Mouse (Mus musculus): ENCODE data around the gene Btaf1. TPM values are rescaled to one million over a fixed set of nuclear protein-coding genes. Genes with fewer than 3 reads are reported as not detected.
A peak's percentile ranks its signal among the peaks of the same experiment; 100 is the strongest.

Gene Btaf1
- polyA plus RNA-seq, 1 experiment from 2014 or later = 11.6 TPM

DNA sequence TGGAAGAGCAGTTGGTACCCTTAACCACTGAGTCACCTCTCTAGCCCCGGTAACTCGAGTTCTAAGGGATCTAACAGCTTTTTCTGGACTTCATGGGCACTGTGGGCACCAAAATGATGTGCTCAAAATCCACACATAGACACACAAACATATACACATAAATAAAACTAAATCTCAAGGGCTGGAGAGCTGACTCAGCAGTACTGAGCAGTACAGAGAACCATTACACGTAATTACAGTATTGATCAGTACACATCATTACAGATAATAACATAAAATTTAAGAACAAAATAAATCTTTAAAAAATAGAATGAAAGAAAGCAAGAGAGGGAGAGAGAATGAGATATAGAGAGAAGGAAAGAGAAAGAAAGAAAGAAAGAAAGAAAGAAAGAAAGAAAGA is 16.7 kb upstream of the Btaf1 start:
- Histone ChIP-seq H3K27ac (no peak overlapping the region), H3K9ac (no peak overlapping the region), H3K9me3 (no peaks in the 10 kb centered on the region), H3K4me1 (no peaks in the 10 kb centered on the region), H3K4me2 (replicated peaks) (no peak overlapping the region), H3K36me3 (no peaks in the 10 kb centered on the region), H3K27me3 (no peaks in the 10 kb centered on the region), H3K4me3 (no peak overlapping the region)
- 85% methylated on average over 3 of the region's 3 CpGs for WGBS
- ATAC-seq (ENCODE audit: low FRiP score, low read depth) = no peak

DNA sequence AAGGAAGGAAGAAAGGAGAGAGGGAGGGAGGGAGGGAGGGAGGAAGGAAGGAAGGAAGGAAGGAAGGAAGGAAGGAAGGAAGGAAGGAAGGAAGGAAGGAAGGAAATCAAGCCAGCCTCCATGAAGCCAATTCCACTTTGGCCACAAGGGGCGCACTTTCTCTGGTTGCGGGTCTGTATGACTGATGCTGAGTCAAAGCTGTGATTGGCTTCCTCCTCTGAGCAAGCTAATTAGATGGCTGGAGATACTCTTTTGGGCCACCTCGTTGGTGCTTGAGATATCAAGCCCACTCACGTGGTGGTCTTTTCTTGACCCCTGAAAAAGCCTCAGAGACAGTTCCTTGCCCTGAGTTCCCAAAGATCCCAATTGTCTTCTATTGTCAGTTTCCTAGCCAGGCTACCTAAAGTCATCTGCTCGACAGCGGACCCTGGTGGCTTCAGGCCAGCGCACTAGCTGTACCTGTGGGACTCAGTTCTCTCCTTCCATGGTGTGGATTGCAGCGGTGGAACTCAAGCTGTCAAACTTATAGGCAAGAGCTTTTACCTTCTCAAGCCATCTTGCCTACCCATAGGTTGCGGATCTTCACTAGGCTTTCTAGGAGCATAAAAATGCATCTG is 16.1 kb upstream of the Btaf1 start:
- no peaks in the 10 kb centered on the region for H3K9me3 ChIP-seq
- no peak overlapping the region for H3K4me3 ChIP-seq
- no peak overlapping the region for H3K4me2 ChIP-seq (replicated peaks)
- H3K27ac ChIP-seq = no peak overlapping the region
- 32% methylated on average over 9 of the region's 9 CpGs for WGBS
- no peaks in the 10 kb centered on the region for H3K36me3 ChIP-seq
- H3K9ac ChIP-seq = no peak overlapping the region
- ATAC-seq (ENCODE audit: low FRiP score, low read depth) = no peak
- no peaks in the 10 kb centered on the region for H3K4me1 ChIP-seq
- H3K27me3 ChIP-seq = no peaks in the 10 kb centered on the region

DNA sequence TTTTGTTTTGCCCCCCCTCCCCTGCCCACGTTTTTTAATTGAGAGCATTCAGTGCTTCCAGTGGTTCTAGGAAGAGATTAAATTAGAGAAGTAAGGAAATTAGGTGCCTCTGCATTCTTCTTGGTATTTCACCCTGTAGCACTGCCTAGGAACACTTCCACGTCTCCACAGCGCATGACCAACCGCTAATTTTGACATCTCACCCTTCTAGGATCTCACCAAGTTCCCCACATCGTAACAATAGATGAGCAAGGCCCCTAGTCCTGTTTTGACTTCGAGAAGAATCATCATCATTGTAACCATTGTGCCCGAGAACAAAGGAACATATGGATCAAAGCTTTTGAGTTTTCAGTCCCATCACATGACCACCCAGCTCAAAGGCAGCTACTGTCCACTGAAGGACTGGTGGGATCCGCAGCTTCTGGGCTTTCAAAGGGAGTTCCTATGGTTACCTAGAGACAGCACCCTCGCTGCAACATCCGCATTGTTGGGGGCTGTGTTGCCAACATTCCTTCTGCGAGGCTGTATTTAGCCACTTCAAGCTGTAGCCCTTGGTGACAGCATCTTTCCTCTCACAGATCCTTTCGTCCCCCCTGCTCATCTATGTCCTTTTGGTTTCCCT is 15.3 kb upstream of the Btaf1 start:
- ATAC-seq (ENCODE audit: low FRiP score, low read depth) = no peak
- WGBS = 57% methylated on average over 12 of the region's 12 CpGs
- no peak overlapping the region for H3K27ac ChIP-seq

DNA sequence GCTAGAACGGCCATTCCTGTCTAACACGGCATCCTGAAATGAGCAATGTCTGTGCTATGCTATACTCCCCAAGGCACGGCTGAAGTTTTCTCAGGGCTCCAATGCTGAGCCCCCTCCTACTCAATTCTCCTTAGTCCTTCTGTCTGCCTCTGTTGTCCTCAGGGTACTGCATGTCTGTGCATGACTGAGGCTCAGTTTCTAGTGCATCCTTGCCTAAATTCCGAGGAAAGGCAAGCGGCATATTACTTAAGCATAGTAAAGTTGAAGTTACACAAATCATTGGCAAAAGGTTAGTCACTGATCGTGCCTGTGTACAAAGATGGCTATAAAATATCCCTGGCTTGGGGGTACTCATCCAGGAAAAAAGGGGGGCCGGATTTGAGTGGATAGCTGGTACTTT is 12.8 kb upstream of the Btaf1 start:
- Histone ChIP-seq H3K9ac (0 out of 2 replicates have a peak overlapping the region, but pooled peaks have one; percentile 13), H3K36me3 (no peaks in the 10 kb centered on the region), H3K4me3 (no peak overlapping the region), H3K4me2 (replicated peaks) (no peak overlapping the region), H3K9me3 (no peaks in the 10 kb centered on the region), H3K27ac (no peak overlapping the region), H3K27me3 (no peaks in the 10 kb centered on the region), H3K4me1 (no peaks in the 10 kb centered on the region)
- ATAC-seq (ENCODE audit: low FRiP score, low read depth) = 0 out of 2 replicates have a peak, but pooled peaks have one; percentile 11
- 72% methylated on average over 7 of the region's 7 CpGs for WGBS

More for the DNA sequence above, 15.3 kb upstream of the Btaf1 start:
- H3K4me1 ChIP-seq = no peaks in the 10 kb centered on the region
- H3K9ac ChIP-seq = no peak overlapping the region
- H3K4me3 ChIP-seq = no peak overlapping the region
- H3K27me3 ChIP-seq = no peaks in the 10 kb centered on the region
- no peaks in the 10 kb centered on the region for H3K9me3 ChIP-seq
- H3K36me3 ChIP-seq = no peaks in the 10 kb centered on the region
- H3K4me2 ChIP-seq (replicated peaks) = no peak overlapping the region

DNA sequence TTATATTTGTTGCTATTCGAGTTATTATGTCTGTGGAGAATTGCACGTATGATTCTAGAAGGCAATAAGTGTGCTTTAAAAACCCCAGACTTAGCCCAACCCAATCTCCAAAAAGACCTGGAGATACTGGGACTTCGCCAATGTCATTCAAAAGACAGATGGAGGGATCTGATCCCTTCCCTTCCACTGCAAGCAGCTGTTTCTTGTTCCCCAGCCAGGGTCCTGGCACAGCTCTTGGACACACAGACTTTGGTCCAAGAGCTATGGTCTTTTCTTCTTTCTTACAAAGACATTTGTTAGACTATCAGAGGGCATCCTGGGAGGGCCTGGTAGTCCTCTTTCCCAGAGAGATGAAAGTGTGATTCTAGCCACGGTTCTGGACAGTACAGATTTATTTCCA is 9.7 kb upstream of the Btaf1 start:
- H3K4me3 ChIP-seq = no peak overlapping the region
- no peaks in the 10 kb centered on the region for H3K36me3 ChIP-seq
- H3K27me3 ChIP-seq = no peaks in the 10 kb centered on the region
- ATAC-seq (ENCODE audit: low FRiP score, low read depth) = no peak
- 81% methylated on average over 4 of the region's 4 CpGs for WGBS
- peaks cover 3% of the 10 kb centered on the region for H3K4me1 ChIP-seq
- H3K9ac ChIP-seq = no peak overlapping the region
- H3K4me2 ChIP-seq (replicated peaks) = no peak overlapping the region
- H3K9me3 ChIP-seq = no peaks in the 10 kb centered on the region
- no peak overlapping the region for H3K27ac ChIP-seq

DNA sequence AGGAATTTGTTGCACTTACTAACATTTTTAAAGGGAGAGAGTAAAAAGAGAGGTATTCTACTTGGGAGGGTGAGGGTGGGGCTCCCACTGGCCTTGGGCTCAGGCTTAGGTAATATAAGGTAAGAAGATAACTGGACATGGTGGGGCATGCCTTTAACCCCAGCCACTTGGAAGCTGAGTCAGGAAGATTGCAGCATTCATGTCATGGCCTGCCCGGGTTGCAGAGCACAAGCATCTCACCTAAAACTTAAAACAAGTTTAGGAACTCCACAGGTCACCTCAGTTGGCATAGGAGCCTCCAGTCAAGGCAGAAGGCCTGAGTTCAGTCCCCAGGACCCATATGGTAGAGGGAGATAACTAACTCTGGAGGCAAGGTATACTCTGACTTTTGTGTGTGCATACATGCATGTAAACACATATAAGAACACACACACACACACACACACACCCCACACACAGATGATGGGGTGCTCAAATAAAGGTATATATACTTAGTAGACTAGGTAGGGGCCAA is 8.9 kb upstream of the Btaf1 start:
- H3K27ac ChIP-seq = no peak overlapping the region
- H3K4me3 ChIP-seq = no peak overlapping the region
- 95% methylated on average over 1 of the region's 1 CpGs for WGBS
- no peak for ATAC-seq (ENCODE audit: low FRiP score, low read depth)
- H3K36me3 ChIP-seq = no peaks in the 10 kb centered on the region
- peaks cover 3% of the 10 kb centered on the region for H3K4me1 ChIP-seq
- H3K27me3 ChIP-seq = no peaks in the 10 kb centered on the region
- H3K9me3 ChIP-seq = no peaks in the 10 kb centered on the region
- no peak overlapping the region for H3K4me2 ChIP-seq (replicated peaks)
- H3K9ac ChIP-seq = no peak overlapping the region

DNA sequence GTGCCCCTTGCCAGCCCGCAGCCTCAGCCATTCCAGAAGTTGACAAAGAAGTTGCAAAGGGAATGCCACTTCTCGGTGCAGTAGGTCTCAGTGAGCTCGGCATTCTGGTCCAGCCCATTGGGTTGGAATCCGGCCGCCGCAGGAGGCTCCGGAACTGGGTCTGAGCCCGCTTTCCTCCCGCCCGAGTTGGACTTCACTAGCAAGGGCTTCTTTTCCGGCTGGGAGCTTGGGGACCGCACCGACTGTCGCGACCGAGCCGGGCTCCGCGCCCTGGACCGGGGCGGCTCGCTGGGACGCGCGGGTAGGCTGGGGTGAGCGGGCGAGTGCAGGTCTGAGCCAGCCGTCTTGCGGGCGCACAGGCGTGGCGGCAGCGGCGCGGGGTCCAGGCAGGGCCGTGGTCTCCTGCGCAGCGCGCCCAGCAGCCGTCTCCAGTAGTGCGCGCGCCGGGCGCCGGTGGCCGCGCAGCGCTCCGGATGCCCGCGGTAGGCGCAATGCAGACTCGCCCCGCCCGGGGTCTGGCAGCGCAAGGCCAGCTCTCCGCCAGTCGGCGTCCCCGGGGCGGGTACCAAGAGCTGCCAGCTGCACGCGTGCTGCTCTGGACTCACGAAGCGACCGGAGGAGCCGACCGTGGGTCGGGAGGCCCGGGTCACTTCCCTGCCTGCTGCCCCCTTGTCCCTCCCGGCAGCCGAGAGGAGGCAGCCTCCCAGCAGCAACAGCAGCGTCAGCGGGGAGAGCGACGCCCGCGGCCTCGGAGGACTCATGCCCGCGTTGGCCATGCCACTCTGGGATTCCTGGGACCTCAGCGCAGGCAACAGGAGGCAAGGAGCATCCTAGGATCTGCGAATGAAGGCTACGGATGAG is 7.2 kb upstream of the Btaf1 start:
- ATAC-seq (ENCODE audit: low FRiP score, low read depth) = peak; percentile 89
- peak overlapping the region; percentile 88 for H3K4me3 ChIP-seq
- no peaks in the 10 kb centered on the region for H3K36me3 ChIP-seq
- peak overlapping the region; percentile 93 for H3K9ac ChIP-seq
- peak overlapping the region; percentile 84 for H3K4me2 ChIP-seq (replicated peaks)
- H3K9me3 ChIP-seq = no peaks in the 10 kb centered on the region
- under 1% methylated on average over 85 of the region's 85 CpGs for WGBS
- peak overlapping the region; percentile 90 for H3K27ac ChIP-seq
- H3K4me1 ChIP-seq = peaks cover 3% of the 10 kb centered on the region
- no peaks in the 10 kb centered on the region for H3K27me3 ChIP-seq

DNA sequence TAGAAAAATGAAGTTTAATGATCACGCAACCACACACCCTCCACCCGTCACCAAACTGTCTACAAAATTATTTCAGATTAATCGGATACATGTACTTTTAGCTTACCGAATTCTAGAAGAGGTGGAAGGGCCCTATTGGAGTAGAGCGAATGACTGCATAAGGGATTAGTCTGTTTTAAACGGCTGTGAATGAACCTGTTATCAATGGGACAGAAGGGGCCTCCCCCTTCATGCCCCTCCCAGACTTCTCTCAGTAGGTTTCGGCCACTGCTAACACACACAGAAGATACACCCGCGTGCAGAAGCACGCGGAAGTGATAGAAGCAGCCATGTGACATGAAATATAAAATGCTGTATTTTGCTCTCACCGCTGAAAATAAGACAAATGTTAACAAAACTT is 6.4 kb upstream of the Btaf1 start, which contains the start of gene Fgfbp3:
Gene Fgfbp3, minus strand, starts transcription at position 150 of the 400 bp plus-strand sequence.
- Histone ChIP-seq H3K27ac (peak within 1 kb of the TSS; percentile 90), H3K27me3 (no peaks in the 10 kb centered on the region), H3K9me3 (no peaks in the 10 kb centered on the region), H3K9ac (peak within 1 kb of the TSS; percentile 93), H3K4me3 (peak within 1 kb of the TSS; percentile 88), H3K4me2 (replicated peaks) (peak within 1 kb of the TSS; percentile 84), H3K36me3 (no peaks in the 10 kb centered on the region), H3K4me1 (peaks cover 3% of the 10 kb centered on the region)
- 14% methylated on average over 12 of the region's 12 CpGs for WGBS
- ATAC-seq (ENCODE audit: low FRiP score, low read depth) = no peak

DNA sequence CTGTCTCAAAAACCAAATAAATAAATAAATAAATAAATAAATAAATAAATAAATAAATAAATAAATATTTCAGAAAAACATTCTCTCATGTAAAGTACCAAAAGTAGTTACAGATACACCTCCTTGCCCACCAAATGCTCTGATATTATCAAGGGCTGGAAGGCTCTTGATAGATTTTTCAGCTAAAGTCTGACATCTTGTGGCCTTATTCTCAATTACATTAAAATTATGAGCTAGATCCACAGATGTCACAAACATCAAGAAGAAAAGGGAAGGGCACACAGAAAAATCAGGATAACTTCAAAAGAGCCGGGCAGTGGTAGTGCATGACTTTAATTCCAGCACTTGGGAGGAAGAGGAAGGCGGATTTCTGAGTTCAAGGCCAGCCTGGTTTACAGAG is 3.9 kb upstream of the Btaf1 start:
- Histone ChIP-seq H3K4me3 (no peak overlapping the region), H3K9me3 (no peaks in the 10 kb centered on the region), H3K9ac (no peak overlapping the region), H3K36me3 (no peaks in the 10 kb centered on the region), H3K27me3 (no peaks in the 10 kb centered on the region), H3K4me1 (peaks cover 13% of the 10 kb centered on the region), H3K4me2 (replicated peaks) (no peak overlapping the region), H3K27ac (no peak overlapping the region)
- no peak for ATAC-seq (ENCODE audit: low FRiP score, low read depth)
- WGBS = 28% methylated on average over 2 of the region's 2 CpGs

DNA sequence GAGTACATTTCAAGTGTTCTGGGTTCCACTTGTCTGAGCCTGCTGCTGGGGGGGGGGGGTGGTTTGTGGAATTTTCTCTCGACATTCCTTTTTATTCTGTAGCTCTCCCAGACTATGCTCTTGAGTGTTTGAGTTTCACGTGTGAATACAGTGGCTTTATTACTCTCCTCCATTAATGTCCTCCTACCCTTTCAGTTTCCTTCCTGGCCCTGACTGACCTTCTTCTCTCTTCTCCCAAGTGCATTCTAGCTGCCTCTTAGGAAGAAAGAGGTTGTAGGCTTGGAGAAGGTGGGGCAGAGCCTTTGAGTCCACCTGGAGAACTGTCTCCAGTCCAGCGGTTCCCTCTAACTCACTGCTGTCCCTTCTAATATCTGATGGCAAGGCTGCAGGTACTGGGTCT is 2.9 kb upstream of the Btaf1 start:
- H3K9me3 ChIP-seq = no peaks in the 10 kb centered on the region
- H3K27me3 ChIP-seq = no peaks in the 10 kb centered on the region
- 54% methylated on average over 3 of the region's 3 CpGs for WGBS
- no peak overlapping the region for H3K9ac ChIP-seq
- no peak overlapping the region for H3K27ac ChIP-seq
- peaks cover 21% of the 10 kb centered on the region for H3K4me1 ChIP-seq
- no peaks in the 10 kb centered on the region for H3K36me3 ChIP-seq
- H3K4me2 ChIP-seq (replicated peaks) = no peak overlapping the region
- H3K4me3 ChIP-seq = no peak overlapping the region
- no peak for ATAC-seq (ENCODE audit: low FRiP score, low read depth)

DNA sequence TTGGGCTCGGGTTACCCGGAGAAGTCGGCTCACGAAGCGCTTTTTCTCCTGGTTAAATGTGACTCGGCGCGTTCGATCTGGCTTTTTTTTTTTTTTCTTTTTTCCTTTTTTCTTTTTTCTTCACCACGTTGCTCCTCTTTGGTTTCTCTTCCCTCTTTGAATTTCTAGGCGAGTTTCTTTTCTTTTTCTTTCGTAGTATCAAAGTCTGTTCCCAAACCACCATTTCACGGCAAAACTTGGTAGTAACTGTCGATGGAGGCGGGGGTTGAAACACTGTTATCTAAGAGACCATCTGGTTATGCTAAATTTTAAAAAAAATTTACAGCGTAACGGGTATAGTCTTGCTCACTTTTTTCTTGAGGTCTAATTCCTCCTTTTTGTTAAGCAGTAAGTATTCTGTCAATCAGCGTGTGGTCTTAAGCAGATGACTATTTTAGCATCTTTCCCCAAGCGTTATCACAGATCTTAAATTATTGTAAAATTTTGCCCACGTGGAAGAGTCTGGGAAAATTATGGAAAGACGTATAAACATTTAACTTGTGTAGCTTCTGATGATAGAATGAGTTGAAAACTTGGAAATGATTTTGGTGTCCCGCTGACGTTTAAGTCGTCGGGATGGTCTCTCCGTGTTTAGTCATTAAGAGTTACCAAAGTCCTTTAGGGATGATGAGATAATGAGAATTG is 816 bp downstream of the Btaf1 start:
- ATAC-seq (ENCODE audit: low FRiP score, low read depth) = no peak; the same call in 1 of the 2 replicates

More for the DNA sequence above, 816 bp downstream of the Btaf1 start:
- Histone ChIP-seq H3K4me2 (replicated peaks) (peak overlapping the region; percentile 70), H3K4me1 (peaks cover 25% of the 10 kb centered on the region), H3K4me3 (peak overlapping the region; percentile 88), H3K9me3 (no peaks in the 10 kb centered on the region), H3K27me3 (no peaks in the 10 kb centered on the region), H3K27ac (peak overlapping the region; percentile 93), H3K36me3 (no peaks in the 10 kb centered on the region), H3K9ac (peak overlapping the region; percentile 91)
- WGBS = 1% methylated on average over 25 of the region's 26 CpGs
